Mouse (Mus musculus) stomach, embryonic 14.5 days (tissue): ENCODE measurements around the gene Rhov. TPM values are rescaled to one million over a fixed set of nuclear protein-coding genes. Genes with fewer than 3 reads are reported as not detected.
A peak's percentile ranks its signal among the peaks of the same experiment; 100 is the strongest.

Source experiments
- ATAC-seq: fragments of 200-750 bp; cut with Nextera tagmentation; 2 replicates; pipeline ENCODE4 v1.8.0; 2017; ENCODE audit warnings: low read depth, moderate TSS enrichment; ENCODE audit not compliant: insufficient number of reproducible peaks, insufficient read depth, low FRiP score
- H3K27ac ChIP-seq: fragments of 300-500 bp; sonication (generic); 2 replicates; pipeline ENCODE4 v1.5.1; 2014; ENCODE audit warnings: mild to moderate bottlenecking, low read length, moderate library complexity, mixed read lengths
- H3K27me3 ChIP-seq: fragments of 300-500 bp; sonication (generic); 2 replicates; pipeline ENCODE4 v1.6.1; 2014; ENCODE audit warnings: low read length, control low read depth, mixed read lengths; ENCODE audit not compliant: control insufficient read depth, insufficient read depth
- H3K36me3 ChIP-seq: fragments of 300-500 bp; sonication (generic); 2 replicates; pipeline ENCODE4 v1.6.1; 2014; ENCODE audit warnings: mild to moderate bottlenecking, control low read depth, low read length, moderate library complexity, mixed read lengths; ENCODE audit not compliant: control insufficient read depth, insufficient read depth
- H3K4me1 ChIP-seq: fragments of 300-500 bp; sonication (generic); 2 replicates; pipeline ENCODE4 v1.6.1; 2014; ENCODE audit warnings: low read length, control low read depth, mixed read lengths; ENCODE audit not compliant: control insufficient read depth, insufficient read depth
- H3K4me2 ChIP-seq: fragments of 300-500 bp; sonication (generic); replicated peaks from 2 replicates; pipeline ENCODE4 v1.6.1; 2014; ENCODE audit warnings: low read depth, low read length, control low read depth
- H3K4me3 ChIP-seq: fragments of 300-500 bp; sonication (generic); 2 replicates; pipeline ENCODE4 v1.5.1; 2014; ENCODE audit warnings: low read depth, low read length, control low read depth
- H3K9ac ChIP-seq: fragments of 300-500 bp; sonication (generic); replicated peaks from 2 replicates; pipeline ENCODE4 v1.6.1; 2014; ENCODE audit warnings: low read depth, mild to moderate bottlenecking, control low read depth, low read length, moderate library complexity, mixed read lengths
- H3K9me3 ChIP-seq: fragments of 300-500 bp; sonication (generic); 2 replicates; pipeline ENCODE4 v1.6.1; 2016; ENCODE audit warnings: low read depth, low read length, control low read depth; ENCODE audit not compliant: control insufficient read depth
- WGBS: fragments of 180-500 bp; shearing (Covaris S2); extraction: QIAGEN DNeasy Blood & Tissue Kit; methylation state at CpG from one replicate; pipeline ENCODE4 v1.1.7; 2014; 5-methylcytosine and 5-hydroxymethylcytosine counted together
- polyA plus RNA-seq: library from polyadenylated mRNA; unstranded; fragments of >200 nt; fragmentation: Nextera tagmentation; extraction: Ambion mirVana; gene quantifications from 2 replicates; pipeline ENCODE4 v1.2.1, GENCODE M21; 2014

Rhov gene
- 6.0 and 8.6 TPM in 2 replicates for polyA plus RNA-seq

DNA sequence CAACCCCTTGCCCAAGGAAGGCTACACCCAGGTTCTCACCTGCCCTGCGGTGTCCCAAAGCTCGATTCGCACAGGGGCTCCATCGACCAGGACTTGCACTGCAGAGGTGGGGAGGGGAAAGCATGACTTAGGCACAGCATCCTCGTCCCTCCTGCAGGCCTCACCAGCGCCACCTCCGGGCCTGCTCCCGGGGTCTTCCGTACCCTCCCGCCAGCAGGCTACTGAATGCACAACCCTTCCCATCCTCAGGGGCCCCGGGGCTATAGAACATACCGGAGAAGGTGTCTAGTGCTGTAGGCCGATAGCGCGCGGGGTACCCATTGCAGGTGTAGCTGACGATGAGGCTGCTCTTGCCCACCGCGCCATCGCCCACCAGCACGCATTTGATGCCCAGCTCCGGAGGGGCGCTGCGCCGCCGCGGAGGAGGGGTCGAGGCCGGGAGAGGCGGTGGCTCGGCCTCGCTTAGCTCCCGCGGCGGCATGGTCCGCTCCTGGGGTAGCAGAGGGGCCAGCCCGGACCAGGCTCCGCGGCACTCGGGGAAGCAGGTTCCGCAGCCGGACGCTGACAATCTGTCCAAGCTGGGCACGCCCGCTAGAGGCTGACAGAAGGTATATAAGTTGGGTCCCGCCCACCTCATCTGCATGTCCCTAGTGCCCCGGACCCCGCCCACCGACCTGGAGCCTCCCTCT, at the start of gene Rhov:
Rhov (minus strand) TSS at position 630 of the 689 bp plus-strand sequence.
- no peak within 1 kb of the TSS for H3K27ac ChIP-seq
- peak; percentile 80 for ATAC-seq

DNA sequence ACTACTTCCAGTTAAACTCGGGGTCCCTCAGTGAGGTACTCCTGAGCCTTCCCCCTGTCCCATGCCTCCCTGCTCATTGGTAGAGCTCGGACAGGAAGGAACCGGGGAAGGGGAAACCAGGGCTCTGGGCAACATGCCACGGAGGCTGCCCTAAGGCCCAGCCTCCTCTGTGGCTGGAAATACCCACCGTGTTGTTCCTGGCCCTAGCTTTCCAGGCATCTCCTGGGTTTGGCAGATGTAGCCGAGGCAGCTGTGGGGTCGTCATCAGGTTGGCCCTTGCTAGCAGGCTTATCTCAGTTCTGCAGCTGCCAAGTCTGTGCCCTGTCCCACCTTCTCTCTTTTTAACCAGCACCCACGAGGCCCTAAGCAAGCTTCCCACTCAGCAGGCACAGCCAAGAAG, 49.5 kb upstream of the Rhov start:
- no peaks in the 10 kb centered on the region for H3K9me3 ChIP-seq
- H3K27ac ChIP-seq = no peak overlapping the region
- 69% methylated on average over 8 of the region's 8 CpGs for WGBS
- H3K4me1 ChIP-seq = peaks cover 27% of the 10 kb centered on the region
- ATAC-seq = no peak
- H3K36me3 ChIP-seq = no peaks in the 10 kb centered on the region
- no peak overlapping the region for H3K4me2 ChIP-seq
- H3K9ac ChIP-seq = no peak overlapping the region
- no peak overlapping the region for H3K4me3 ChIP-seq
- H3K27me3 ChIP-seq = peaks cover 42% of the 10 kb centered on the region

More for the DNA sequence above, at the start of gene Rhov:
- no peaks in the 10 kb centered on the region for H3K9me3 ChIP-seq
- no peaks in the 10 kb centered on the region for H3K4me1 ChIP-seq
- 1% methylated on average over 49 of the region's 49 CpGs for WGBS
- H3K9ac ChIP-seq = peak within 1 kb of the TSS; percentile 28; the same call in 1 of the 2 replicates
- peak within 1 kb of the TSS; percentile 99 for H3K4me2 ChIP-seq
- H3K27me3 ChIP-seq = no peaks in the 10 kb centered on the region
- peak within 1 kb of the TSS; percentile 57 for H3K4me3 ChIP-seq
- H3K36me3 ChIP-seq = no peaks in the 10 kb centered on the region

DNA sequence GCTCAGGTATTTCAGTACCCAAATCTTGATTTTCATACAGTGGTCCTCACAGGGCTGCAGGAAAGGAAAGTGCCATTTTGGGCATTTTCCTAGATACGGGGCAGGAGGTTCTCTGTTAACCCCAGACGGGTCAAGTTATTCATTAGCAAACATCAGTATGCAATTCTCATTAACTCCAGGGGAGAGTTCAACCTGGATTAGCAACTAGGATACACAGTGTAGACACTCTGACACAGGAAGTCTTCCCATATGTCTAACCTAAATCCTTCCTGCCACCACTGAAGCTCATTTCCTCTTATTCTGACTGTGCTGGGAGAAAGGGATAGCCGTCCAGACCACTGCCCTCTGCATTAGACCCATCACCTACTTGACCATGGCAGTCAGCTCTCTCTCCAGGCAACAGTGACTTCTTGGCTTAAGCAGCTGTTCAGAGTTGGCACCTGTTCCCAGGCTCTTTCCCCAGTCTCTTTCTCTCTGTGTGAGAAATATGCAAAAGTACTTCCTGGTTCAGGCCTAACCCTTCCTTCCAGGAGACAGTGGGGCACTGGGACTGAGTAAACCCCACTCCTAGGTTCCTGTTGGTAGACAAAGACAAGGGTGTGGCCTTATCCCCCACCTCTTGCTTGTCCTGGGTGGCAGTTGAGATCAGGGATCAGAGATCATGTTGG, 47.1 kb upstream of the Rhov start:
- Histone ChIP-seq H3K27me3 (peaks cover 24% of the 10 kb centered on the region), H3K36me3 (no peaks in the 10 kb centered on the region), H3K4me3 (no peak overlapping the region), H3K4me2 (no peak overlapping the region), H3K4me1 (peaks cover 17% of the 10 kb centered on the region), H3K9me3 (no peaks in the 10 kb centered on the region), H3K27ac (peak overlapping the region; percentile 13; the same call in 1 of the 2 replicates), H3K9ac (no peak overlapping the region)
- WGBS = 48% methylated on average over 3 of the region's 3 CpGs
- peak; percentile 29; the same call in 1 of the 2 replicates for ATAC-seq

DNA sequence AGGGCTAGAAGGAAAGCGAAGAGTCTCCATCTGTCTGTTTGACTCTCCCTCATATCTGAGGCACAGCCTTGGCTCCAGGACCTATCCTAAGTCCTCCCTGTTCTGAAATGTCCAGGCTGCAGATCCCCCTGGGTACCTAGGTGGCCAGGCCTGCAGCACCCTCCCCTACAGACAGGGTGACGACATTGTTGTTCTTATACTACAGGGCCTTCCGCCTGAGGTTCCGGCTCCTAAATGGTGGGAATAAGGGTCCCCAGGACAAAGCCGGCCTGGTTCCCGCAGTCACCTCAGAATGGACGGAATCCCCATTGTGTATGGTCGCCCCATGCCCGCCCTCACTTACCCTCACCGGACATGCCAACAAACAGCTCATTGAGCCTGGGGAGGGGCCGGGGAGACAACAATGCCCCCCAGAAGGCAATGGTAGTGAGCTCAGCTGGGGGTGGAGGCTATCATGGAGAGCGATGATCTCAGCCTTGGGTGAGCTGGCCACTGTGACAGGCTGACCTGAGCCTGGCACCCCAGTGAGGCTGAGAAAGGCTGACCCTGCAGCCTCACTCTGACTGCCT, 43.8 kb upstream of the Rhov start:
- Histone ChIP-seq H3K27me3 (no peaks in the 10 kb centered on the region), H3K9ac (no peak overlapping the region), H3K9me3 (no peaks in the 10 kb centered on the region), H3K4me1 (no peaks in the 10 kb centered on the region), H3K4me3 (no peak overlapping the region), H3K27ac (no peak overlapping the region), H3K4me2 (no peak overlapping the region), H3K36me3 (no peaks in the 10 kb centered on the region)
- ATAC-seq = no peak
- WGBS = 82% methylated on average over 12 of the region's 12 CpGs

DNA sequence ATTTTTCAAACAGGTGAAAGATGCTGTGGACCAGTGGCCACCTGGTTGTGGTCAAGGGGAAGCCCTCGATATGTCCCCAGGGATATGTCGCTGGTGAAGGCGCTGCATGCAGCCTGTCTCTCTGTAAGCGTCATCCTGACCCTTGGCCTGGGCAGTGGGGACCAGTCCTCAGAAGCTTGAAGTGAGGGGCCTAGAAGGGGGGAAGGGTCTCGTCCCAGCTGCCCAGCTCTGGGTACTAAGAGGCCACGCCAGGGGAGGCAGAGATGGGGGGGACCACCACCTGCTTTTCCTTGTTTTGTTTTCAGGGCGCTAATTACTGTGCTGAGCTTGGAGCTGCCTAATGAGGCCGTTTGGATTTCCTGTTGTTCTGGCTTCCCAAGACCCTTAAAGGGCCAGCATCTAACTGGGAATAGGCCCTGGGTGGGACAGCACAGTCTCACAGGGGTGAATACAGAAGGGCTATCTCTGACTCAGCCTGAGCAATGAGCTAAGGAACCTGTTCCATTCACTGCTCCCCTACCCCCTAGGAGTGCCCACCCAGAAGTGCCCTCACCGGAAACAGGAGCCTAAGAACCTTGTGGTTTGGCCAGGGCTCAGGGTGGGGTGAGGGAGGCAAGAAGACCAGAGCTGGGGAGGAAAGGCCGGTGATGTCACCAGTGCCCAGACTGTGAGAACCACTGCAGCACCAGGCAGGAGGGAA, 42.9 kb upstream of the Rhov start:
- H3K9me3 ChIP-seq = no peaks in the 10 kb centered on the region
- H3K27me3 ChIP-seq = no peaks in the 10 kb centered on the region
- ATAC-seq = no peak
- no peak overlapping the region for H3K9ac ChIP-seq
- H3K4me3 ChIP-seq = no peak overlapping the region
- no peak overlapping the region for H3K27ac ChIP-seq
- no peaks in the 10 kb centered on the region for H3K36me3 ChIP-seq
- 37% methylated on average over 10 of the region's 10 CpGs for WGBS
- no peaks in the 10 kb centered on the region for H3K4me1 ChIP-seq
- H3K4me2 ChIP-seq = no peak overlapping the region

- no peak overlapping the region for H3K4me3 ChIP-seq
- 73% methylated on average over 2 of the region's 2 CpGs for WGBS
- H3K4me1 ChIP-seq = no peaks in the 10 kb centered on the region
- H3K27ac ChIP-seq = no peak overlapping the region
- no peak overlapping the region for H3K9ac ChIP-seq
- ATAC-seq = no peak
- H3K27me3 ChIP-seq = no peaks in the 10 kb centered on the region
- H3K9me3 ChIP-seq = no peaks in the 10 kb centered on the region
- no peaks in the 10 kb centered on the region for H3K36me3 ChIP-seq
- H3K4me2 ChIP-seq = no peak overlapping the region
These were observed 41.4 kb upstream of the Rhov start for GRCm38 (mm10) chr2:119312380-119312958.

GRCm38 (mm10) chr2:119311544-119311943, 40.5 kb upstream of the Rhov start:
- H3K4me1 ChIP-seq = no peaks in the 10 kb centered on the region
- no peaks in the 10 kb centered on the region for H3K27me3 ChIP-seq
- 31% methylated on average over 12 of the region's 12 CpGs for WGBS
- H3K4me2 ChIP-seq = no peak overlapping the region
- no peak overlapping the region for H3K27ac ChIP-seq
- H3K9me3 ChIP-seq = no peaks in the 10 kb centered on the region
- H3K4me3 ChIP-seq = no peak overlapping the region
- no peaks in the 10 kb centered on the region for H3K36me3 ChIP-seq
- no peak overlapping the region for H3K9ac ChIP-seq
- no peak for ATAC-seq

- Histone ChIP-seq H3K4me3 (no peak overlapping the region), H3K9ac (no peak overlapping the region), H3K4me2 (no peak overlapping the region), H3K36me3 (no peaks in the 10 kb centered on the region), H3K4me1 (peaks cover 25% of the 10 kb centered on the region), H3K27ac (peak overlapping the region; percentile 67; the same call in 1 of the 2 replicates), H3K27me3 (no peaks in the 10 kb centered on the region), H3K9me3 (no peaks in the 10 kb centered on the region)
- ATAC-seq = peak; percentile 68; the same call in 1 of the 2 replicates
- 7% methylated on average over 3 of the region's 3 CpGs for WGBS
These were observed 33.7 kb upstream of the Rhov start for GRCm38 (mm10) chr2:119304798-119305208.
